Mouse (Mus musculus) limb, embryonic 14.5 days (tissue): ENCODE measurements around the gene Lypd4. TPM values are rescaled to one million over a fixed set of nuclear protein-coding genes. Genes with fewer than 3 reads are reported as not detected.
"Not testable (repeated sequence)": the region's sequence is repeated elsewhere in the genome, so short reads cannot be mapped to it uniquely, and the experiment has no call there.

ENCODE experiments used
- ATAC-seq: fragments of 200-750 bp; cut with Nextera tagmentation; 2 replicates; pipeline ENCODE4 v1.8.0; 2017; ENCODE audit warnings: low read depth, moderate number of reproducible peaks, moderate TSS enrichment; ENCODE audit not compliant: low FRiP score
- DNase-seq: peaks from one replicate; pipeline ENCODE4 v3.0.0-alpha.2; 2015; ENCODE audit warnings: low spot score
- H3K27ac ChIP-seq: fragments of 300-500 bp; sonication (generic); replicated peaks from 2 replicates; pipeline ENCODE4 v1.5.1; 2014; ENCODE audit warnings: low read depth, mild to moderate bottlenecking, low read length, moderate library complexity, mixed read lengths
- H3K27me3 ChIP-seq: fragments of 300-500 bp; sonication (generic); 2 replicates; pipeline ENCODE4 v1.6.1; 2014; ENCODE audit warnings: low read length, mixed read lengths; ENCODE audit not compliant: control insufficient read depth, insufficient read depth
- H3K36me3 ChIP-seq: fragments of 300-500 bp; sonication (generic); 2 replicates; pipeline ENCODE4 v1.6.1; 2014; ENCODE audit warnings: mild to moderate bottlenecking, low read length, moderate library complexity, mixed read lengths; ENCODE audit not compliant: control insufficient read depth, insufficient read depth
- H3K4me1 ChIP-seq: fragments of 300-500 bp; sonication (generic); 2 replicates; pipeline ENCODE4 v1.6.1; 2014; ENCODE audit warnings: antibody characterized with exemption, low read length, mixed read lengths; ENCODE audit not compliant: control insufficient read depth, insufficient read depth
- H3K4me2 ChIP-seq: fragments of 300-500 bp; sonication (generic); replicated peaks from 2 replicates; pipeline ENCODE4 v1.6.1; 2014; ENCODE audit warnings: low read depth, mild to moderate bottlenecking, low read length, moderate library complexity; ENCODE audit not compliant: severe bottlenecking
- H3K4me3 ChIP-seq: fragments of 300-500 bp; sonication (generic); replicated peaks from 2 replicates; pipeline ENCODE4 v1.5.1; 2014; ENCODE audit warnings: low read length
- H3K9ac ChIP-seq: fragments of 300-500 bp; sonication (generic); 2 replicates; pipeline ENCODE4 v1.6.1; 2014; ENCODE audit warnings: mild to moderate bottlenecking, low read depth, low read length, moderate library complexity; ENCODE audit not compliant: severe bottlenecking
- H3K9me3 ChIP-seq: fragments of 300-500 bp; sonication (generic); 2 replicates; pipeline ENCODE4 v1.6.1; 2016; ENCODE audit warnings: low read length; ENCODE audit not compliant: control insufficient read depth
- POLR2A ChIP-seq: fragments of 200-500 bp; IDR thresholded peaks from 2 replicates; pipeline ENCODE4 v1.8.0; 2012; ENCODE audit warnings: inconsistent platforms, mild to moderate bottlenecking, moderate library complexity, borderline replicate concordance; ENCODE audit not compliant: insufficient read depth, insufficient read length; ENCODE audit errors: extremely low read depth
- WGBS: fragments of 180-500 bp; shearing (Covaris S2); extraction: QIAGEN DNeasy Blood & Tissue Kit; methylation state at CpG from one replicate; pipeline ENCODE4 v1.1.7; 2014; 5-methylcytosine and 5-hydroxymethylcytosine counted together
- polyA plus RNA-seq, 2 experiments: library from polyadenylated mRNA; depleted of rRNA in 1 of 2; stranded (reverse) in 1 of 2; unstranded in 1 of 2; fragments of >200 nt; fragmentation: Nextera tagmentation in 1 of 2; extraction: Ambion mirVana in 1 of 2; gene quantifications; 2 replicates each; pipeline versions ENCODE4 v1.2.1 to v1.2.3; 2012 to 2014

The Lypd4 gene
- polyA plus RNA-seq, 2 experiments = not detected

GRCm38 (mm10) chr7:24845181-24845580, 24.6 kb downstream of the Lypd4 start:
- 84% methylated on average over 9 of the region's 9 CpGs for WGBS

GRCm38 (mm10) chr7:24844144-24844543, 25.6 kb downstream of the Lypd4 start:
- no peak for TF ChIP-seq POLR2A
- no peak for ATAC-seq
- 35% methylated on average over 5 of the region's 5 CpGs for WGBS

More at GRCm38 (mm10) chr7:24845181-24845580, 24.6 kb downstream of the Lypd4 start:
- Histone ChIP-seq H3K4me1 (no peaks in the 10 kb centered on the region), H3K27me3 (no peaks in the 10 kb centered on the region), H3K9me3 (no peaks in the 10 kb centered on the region), H3K9ac (no peak overlapping the region), H3K36me3 (no peaks in the 10 kb centered on the region), H3K4me3 (no peak overlapping the region), H3K27ac (no peak overlapping the region), H3K4me2 (no peak overlapping the region)
- no peak for DNase-seq
- no peak for TF ChIP-seq POLR2A
- ATAC-seq = no peak

GRCm38 (mm10) chr7:24841009-24841408, 28.7 kb downstream of the Lypd4 start:
- H3K36me3 ChIP-seq = no peaks in the 10 kb centered on the region
- H3K4me3 ChIP-seq = no peak overlapping the region

More at GRCm38 (mm10) chr7:24844144-24844543, 25.6 kb downstream of the Lypd4 start:
- Histone ChIP-seq H3K27me3 (no peaks in the 10 kb centered on the region), H3K27ac (no peak overlapping the region), H3K4me2 (no peak overlapping the region), H3K4me1 (no peaks in the 10 kb centered on the region), H3K9me3 (no peaks in the 10 kb centered on the region), H3K9ac (no peak overlapping the region), H3K36me3 (no peaks in the 10 kb centered on the region), H3K4me3 (no peak overlapping the region)
- DNase-seq = no peak

GRCm38 (mm10) chr7:24840331-24840730, 29.4 kb downstream of the Lypd4 start:
- ATAC-seq = no peak
- H3K27me3 ChIP-seq = no peaks in the 10 kb centered on the region
- no peak overlapping the region for H3K27ac ChIP-seq
- no peaks in the 10 kb centered on the region for H3K36me3 ChIP-seq
- no peaks in the 10 kb centered on the region for H3K4me1 ChIP-seq
- H3K4me3 ChIP-seq = no peak overlapping the region
- H3K9me3 ChIP-seq = no peaks in the 10 kb centered on the region
- no peak overlapping the region for H3K4me2 ChIP-seq
- DNase-seq = no peak
- WGBS = 53% methylated on average over 3 of the region's 3 CpGs
- no peak for TF ChIP-seq POLR2A
- H3K9ac ChIP-seq = no peak overlapping the region

More at GRCm38 (mm10) chr7:24841009-24841408, 28.7 kb downstream of the Lypd4 start:
- Histone ChIP-seq H3K27ac (no peak overlapping the region), H3K9me3 (no peaks in the 10 kb centered on the region), H3K4me2 (no peak overlapping the region), H3K4me1 (no peaks in the 10 kb centered on the region), H3K27me3 (no peaks in the 10 kb centered on the region), H3K9ac (no peak overlapping the region)
- WGBS = 37% methylated on average over 4 of the region's 4 CpGs
- ATAC-seq (no peak), DNase-seq (no peak)
- TF ChIP-seq POLR2A = no peak

- WGBS = 74% methylated on average over 8 of the region's 8 CpGs
- TF ChIP-seq POLR2A = no peak
- Histone ChIP-seq H3K27ac (no peak overlapping the region), H3K9ac (no peak overlapping the region), H3K4me3 (no peak overlapping the region), H3K4me2 (no peak overlapping the region), H3K9me3 (no peaks in the 10 kb centered on the region), H3K27me3 (no peaks in the 10 kb centered on the region), H3K4me1 (no peaks in the 10 kb centered on the region), H3K36me3 (no peaks in the 10 kb centered on the region)
- no peak for DNase-seq
- no peak for ATAC-seq
Observed at GRCm38 (mm10) chr7:24839410-24839808, 30.3 kb downstream of the Lypd4 start.

GRCm38 (mm10) chr7:24838732-24839409, 30.9 kb downstream of the Lypd4 start:
- WGBS = 57% methylated on average over 12 of the region's 13 CpGs
- H3K4me1 ChIP-seq, H3K36me3 ChIP-seq, H3K9ac ChIP-seq, H3K4me3 ChIP-seq, H3K27me3 ChIP-seq, H3K27ac ChIP-seq, ATAC-seq, H3K4me2 ChIP-seq, DNase-seq, H3K9me3 ChIP-seq: not testable (repeated sequence)
